Mouse (Mus musculus) heart, embryonic 11.5 days (tissue): ENCODE measurements at regions not wholly inside any gene's neighbourhood (a gene's known extent, or its start where the extent isn't known, plus 50 kb on each side); places are given as distances from the start of the nearest gene placed in this dataset.

ENCODE experiments used
- ATAC-seq: fragments of 200-750 bp; cut with Nextera tagmentation; replicated peaks from 2 replicates; pipeline ENCODE4 v1.8.0; 2017; ENCODE audit warnings: moderate library complexity; ENCODE audit not compliant: insufficient number of reproducible peaks, low FRiP score, low TSS enrichment
- H3K27ac ChIP-seq: fragments of 300-500 bp; sonication (generic); 2 replicates; pipeline ENCODE4 v1.5.1; 2014; ENCODE audit warnings: mild to moderate bottlenecking, low read depth, low read length
- H3K27me3 ChIP-seq: fragments of 300-500 bp; sonication (generic); 2 replicates; pipeline ENCODE4 v1.6.1; 2014; ENCODE audit warnings: mild to moderate bottlenecking, low read length, mixed read lengths; ENCODE audit not compliant: control insufficient read depth, insufficient read depth
- H3K36me3 ChIP-seq: fragments of 300-500 bp; sonication (generic); 2 replicates; pipeline ENCODE4 v1.6.1; 2014; ENCODE audit warnings: mild to moderate bottlenecking, low read length, moderate library complexity, mixed read lengths; ENCODE audit not compliant: control insufficient read depth, insufficient read depth
- H3K4me1 ChIP-seq: fragments of 300-500 bp; sonication (generic); 2 replicates; pipeline ENCODE4 v1.6.1; 2014; ENCODE audit warnings: low read length; ENCODE audit not compliant: control insufficient read depth, insufficient read depth
- H3K4me2 ChIP-seq: fragments of 300-500 bp; sonication (generic); 2 replicates; pipeline ENCODE4 v1.6.1; 2014; ENCODE audit warnings: mild to moderate bottlenecking, moderate library complexity
- H3K4me3 ChIP-seq: fragments of 300-500 bp; sonication (generic); 2 replicates; pipeline ENCODE4 v1.5.1; 2014; ENCODE audit warnings: low read depth, low read length
- H3K9ac ChIP-seq: fragments of 300-500 bp; sonication (generic); 2 replicates; pipeline ENCODE4 v1.6.1; 2014; ENCODE audit warnings: mild to moderate bottlenecking, low read depth, low read length, moderate library complexity
- H3K9me3 ChIP-seq: fragments of 300-500 bp; sonication (generic); replicated peaks from 2 replicates; pipeline ENCODE4 v1.6.1; 2016; ENCODE audit warnings: low read length; ENCODE audit not compliant: control insufficient read depth
- WGBS: fragments of 180-500 bp; shearing (Covaris S2); extraction: QIAGEN DNeasy Blood & Tissue Kit; methylation state at CpG from one replicate; pipeline ENCODE4 v1.1.7; 2014; ENCODE audit not compliant: insufficient replicate concordance; 5-methylcytosine and 5-hydroxymethylcytosine counted together

GRCm38 (mm10) chr16:87840949-87841546 is 142.3 kb downstream of the Bach1 start:
- Histone ChIP-seq H3K27me3 (no peaks in the 10 kb centered on the region), H3K9me3 (no peaks in the 10 kb centered on the region), H3K4me3 (no peak overlapping the region), H3K4me1 (0 out of 2 replicates have a peak, but pooled peaks cover 3% of the 10 kb centered on the region), H3K9ac (no peak overlapping the region), H3K4me2 (no peak overlapping the region), H3K27ac (no peak overlapping the region), H3K36me3 (no peaks in the 10 kb centered on the region)
- 24% methylated on average over 16 of the region's 16 CpGs for WGBS
- no peak for ATAC-seq
